25 mouse cellular contexts compared by ENCODE assay signal in the genomic region with DNA sequence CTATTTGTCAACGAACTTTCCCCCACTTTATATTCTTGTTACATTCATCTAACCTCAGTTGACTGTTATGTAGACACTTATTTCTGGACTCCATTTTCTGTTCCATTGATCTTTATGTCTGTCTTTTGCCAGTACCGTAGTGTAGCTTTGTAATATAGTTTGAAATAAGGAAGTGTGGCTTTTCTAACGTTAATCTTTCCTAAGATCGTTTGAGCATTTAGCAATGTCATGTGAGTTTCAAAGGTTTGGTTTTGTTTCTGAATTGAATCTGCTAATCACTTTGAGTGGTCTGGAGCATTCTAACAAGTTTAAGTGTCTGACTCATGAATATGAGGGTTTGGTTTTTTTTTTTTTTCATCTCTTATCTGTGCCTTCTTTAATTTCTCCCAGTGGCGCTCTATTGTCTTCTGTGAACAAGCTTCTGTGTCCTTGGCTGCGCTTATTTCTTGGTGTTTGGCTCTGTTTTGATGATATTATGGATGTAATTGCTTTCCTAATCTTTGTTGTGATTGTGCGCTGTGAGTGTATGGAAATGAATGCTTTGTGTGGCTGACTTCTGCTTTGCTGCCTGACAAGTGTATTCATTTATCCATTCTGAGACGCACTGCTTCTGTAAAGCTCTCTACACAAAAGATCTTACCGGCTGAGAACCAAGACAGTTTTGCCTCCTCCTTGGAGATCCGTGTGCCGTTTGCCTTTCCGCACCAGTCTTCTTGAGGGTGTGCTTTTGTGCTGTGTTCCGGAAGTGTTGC. TPM values are rescaled to one million over a fixed set of nuclear protein-coding genes. Genes with fewer than 3 reads are reported as not detected.
DNase-seq lines count a peak whose midpoint lies in the region; ATAC-seq and TF ChIP-seq lines count a peak whose summit lies in the region.
"Had no signal": no experiment of that assay in that cellular context is flagged by ENCODE, and none has a peak within 500 bp of the region (broad histone marks: within the 10 kb centered on the region; RNA-seq: fewer than 3 reads in every experiment).

No protein-coding gene starts in this region.

- no peak overlapping the region for H3K4me3 ChIP-seq in heart, embryonic 13.5 days
- H3K4me3 ChIP-seq in heart, embryonic 11.5 days (ENCODE audit: low read depth, low read length): no peak overlapping the region
- no peak overlapping the region for H3K4me3 ChIP-seq in CH12.LX (replicated peaks in 1 of 3; ENCODE audit: low read depth in 2 of 3, low read length in 2 of 3, poor library complexity in 1 of 3)
- H3K4me3 ChIP-seq: erythroblast, embryonic 14.5 days; forebrain, embryonic 13.5 days; hindbrain, embryonic 13.5 days; limb, embryonic 13.5 days; lung, embryonic 15.5 days; megakaryocyte, embryonic 14.5 days; midbrain, embryonic 12.5 days had no signal

- no peak for DNase-seq in CH12.LX (ENCODE audit: extremely low read depth)
- peak; percentile 28 for DNase-seq in MN1 (ENCODE audit: low spot score)
- DNase-seq in frontal cortex, postnatal 36 days (ENCODE audit: low spot score in 2 of 2): no peak
- DNase-seq: adrenal gland, postnatal 14 days; cerebellum, adult 18-20 months; cerebellum, postnatal 10 days; gastrocnemius, postnatal 14 days; heart, postnatal 36 days; kidney, adult 8-10 months; layer of hippocampus, adult 9-11 months had no signal

- dilution Hi-C loops in CH12.LX (cut with MboI; ENCODE audit: extremely low pct_ligation_motif_present, extremely low pct_unique_long_range_greater_than_20kb, low sequenced_read_pairs): no loop called here

- TF ChIP-seq RAD21 in CH12.LX (IDR thresholded peaks at IDR 0.05; ENCODE audit: low read depth, low read length): no peak

- H3K27me3 ChIP-seq in heart, embryonic 13.5 days (replicated peaks): no peaks in the 10 kb centered on the region
- H3K27me3 ChIP-seq in heart, embryonic 11.5 days (ENCODE audit: control insufficient read depth, insufficient read depth, low read length): no peaks in the 10 kb centered on the region
- H3K27me3 ChIP-seq in CH12.LX (replicated peaks): peaks cover 1% of the 10 kb centered on the region
- H3K27me3 ChIP-seq: lung, embryonic 15.5 days had no signal

- no peak for TF ChIP-seq EP300 in CH12.LX (IDR thresholded peaks at IDR 0.05; ENCODE audit: low read length)

- no peak for TF ChIP-seq CTCF in CH12.LX (conservative IDR thresholded peaks at IDR 0.05 in 1 of 2, IDR thresholded peaks at IDR 0.05 in 1 of 2; ENCODE audit: low read depth in 2 of 2, low read length in 2 of 2)

- WGBS in heart, embryonic 13.5 days: 76% methylated on average over 13 of the region's 13 CpGs
- 82% methylated on average over 13 of the region's 13 CpGs for WGBS in heart, embryonic 11.5 days (ENCODE audit: insufficient replicate concordance)

- peaks cover 1% of the 10 kb centered on the region; the same call in 1 of the 2 replicates for H3K36me3 ChIP-seq in heart, embryonic 13.5 days
- no peaks in the 10 kb centered on the region for H3K36me3 ChIP-seq in heart, embryonic 11.5 days (ENCODE audit: control insufficient read depth, insufficient read depth, low read length)
- H3K36me3 ChIP-seq in CH12.LX (replicated peaks in 1 of 2; ENCODE audit: control insufficient read depth in 1 of 2, insufficient read depth in 1 of 2, low read length in 1 of 2): no peaks in the 10 kb centered on the region
- H3K36me3 ChIP-seq: G1E; hindbrain, embryonic 13.5 days; limb, embryonic 13.5 days; lung, embryonic 15.5 days; midbrain, embryonic 12.5 days had no signal

- ATAC-seq in heart, embryonic 13.5 days (ENCODE audit: extremely low read depth, insufficient number of reproducible peaks, low FRiP score, low TSS enrichment): no peak
- no peak for ATAC-seq in heart, embryonic 11.5 days (replicated peaks; ENCODE audit: insufficient number of reproducible peaks, low FRiP score, low TSS enrichment)
- peak; percentile 80 for ATAC-seq in megakaryocyte progenitor cell, adult 5-6 weeks (replicated peaks; ENCODE audit: poor library complexity)
- ATAC-seq: forebrain, embryonic 13.5 days; intestine, embryonic 16.5 days had no signal

- in situ Hi-C loops in CH12.LX (cut with MboI; ENCODE audit: low pct_ligation_motif_present, low pct_unique_long_range_greater_than_20kb, low sequenced_read_pairs): no loop called here

- H3K9ac ChIP-seq in heart, embryonic 13.5 days: 0 out of 2 replicates have a peak overlapping the region, but pooled peaks have one; percentile 14
- no peak overlapping the region for H3K9ac ChIP-seq in heart, embryonic 11.5 days (ENCODE audit: low read depth, low read length)
- H3K9ac ChIP-seq in CH12.LX (ENCODE audit: insufficient read depth, low read depth): no peak overlapping the region
- H3K9ac ChIP-seq: forebrain, embryonic 13.5 days; hindbrain, embryonic 13.5 days; limb, embryonic 13.5 days; lung, embryonic 15.5 days; midbrain, embryonic 12.5 days had no signal

- TF ChIP-seq POLR2A in CH12.LX (IDR thresholded peaks at IDR 0.05; ENCODE audit: low read depth, low read length): no peak

- H3K4me2 ChIP-seq in heart, embryonic 13.5 days: no peak overlapping the region
- H3K4me2 ChIP-seq in heart, embryonic 11.5 days: no peak overlapping the region
- no peak overlapping the region for H3K4me2 ChIP-seq in CH12.LX (ENCODE audit: insufficient read depth, low read depth, poor library complexity, severe bottlenecking)
- H3K4me2 ChIP-seq: forebrain, embryonic 13.5 days; hindbrain, embryonic 13.5 days; limb, embryonic 13.5 days; liver, embryonic 11.5 days; lung, embryonic 15.5 days; midbrain, embryonic 12.5 days had no signal

- no peaks in the 10 kb centered on the region for H3K9me3 ChIP-seq in heart, embryonic 13.5 days
- no peaks in the 10 kb centered on the region for H3K9me3 ChIP-seq in heart, embryonic 11.5 days (replicated peaks; ENCODE audit: control insufficient read depth, low read length)
- H3K9me3 ChIP-seq in CH12.LX (replicated peaks; ENCODE audit: low read length): no peaks in the 10 kb centered on the region
- H3K9me3 ChIP-seq: forebrain, embryonic 13.5 days; G1E; hindbrain, embryonic 13.5 days; limb, embryonic 13.5 days; lung, embryonic 15.5 days; megakaryocyte, embryonic 14.5 days; midbrain, embryonic 12.5 days had no signal

- no peaks in the 10 kb centered on the region for H3K79me2 ChIP-seq in CH12.LX (replicated peaks; ENCODE audit: control insufficient read depth, extremely low read depth, insufficient read depth, poor library complexity, severe bottlenecking)

- H3K27ac ChIP-seq in heart, embryonic 13.5 days (replicated peaks): 0 out of 2 replicates have a peak overlapping the region, but pooled peaks have one; percentile 32
- no peak overlapping the region for H3K27ac ChIP-seq in heart, embryonic 11.5 days (ENCODE audit: low read depth, low read length)
- H3K27ac ChIP-seq in CH12.LX (ENCODE audit: insufficient read depth, low read depth): no peak overlapping the region
- H3K27ac ChIP-seq: forebrain, embryonic 13.5 days; hindbrain, embryonic 13.5 days; kidney, postnatal 0 days; limb, embryonic 13.5 days; lung, embryonic 15.5 days; midbrain, embryonic 12.5 days had no signal

- H3K4me1 ChIP-seq in heart, embryonic 13.5 days: peaks cover 79% of the 10 kb centered on the region
- H3K4me1 ChIP-seq in heart, embryonic 11.5 days (ENCODE audit: control insufficient read depth, insufficient read depth, low read length): peaks cover 40% of the 10 kb centered on the region
- H3K4me1 ChIP-seq in CH12.LX (ENCODE audit: control insufficient read depth in 1 of 2, insufficient read depth in 2 of 2): peaks cover 0 to 14% of the 10 kb centered on the region in 2 experiments; a peak in 3 of 4 replicates
- H3K4me1 ChIP-seq: hindbrain, embryonic 13.5 days; limb, embryonic 13.5 days; megakaryocyte, embryonic 14.5 days had no signal

TF ChIP-seq in CH12.LX, 34 proteins besides CTCF, POLR2A, EP300 and RAD21:
- TF ChIP-seq ZC3H11A (IDR thresholded peaks at IDR 0.05; ENCODE audit: low read depth, low read length) (no peak), ZNF384 (IDR thresholded peaks at IDR 0.05; ENCODE audit: low read depth, low read length) (peak; percentile 46)

RNA-seq across cellular contexts. Expression of gene Lpar3, which starts 8.0 kb away (rescaled TPM):
- 44.7 and 49.7 TPM in 2 replicates for polyA plus RNA-seq in heart, embryonic 13.5 days (2015; fragmentation: Nextera tagmentation; extraction: Ambion mirVana)
- polyA plus RNA-seq in heart, embryonic 11.5 days (2014; fragmentation: Nextera tagmentation; extraction: Ambion mirVana): 39.9 and 49.7 TPM in 2 replicates
- total RNA-seq in CH12.LX (2012; rRNA removed): not detected in 2 replicates
- not detected in 2 replicates for total RNA-seq in CH12.LX (2014; rRNA removed)
- polyA plus RNA-seq in CH12.LX (2012; ENCODE audit: insufficient read length, low read depth): not detected in 2 replicates
- total RNA-seq in megakaryocyte progenitor cell, adult 5-6 weeks (2015): not detected in 2 replicates
- not detected in 2 replicates for total RNA-seq in megakaryocyte progenitor cell, adult 5-6 weeks (2017)
- total RNA-seq: monocyte, adult 5-6 weeks had no signal
- polyA plus RNA-seq: G1E had no signal

Comparison
In these comparisons a context has a peak if more than half of its experiments do, and no peak if none do; other contexts are left out.
1. RNA of gene Lpar3, which starts 8.0 kb away (polyA plus RNA-seq): 44.7 to 49.7 TPM in heart, embryonic 13.5 days and 39.9 to 49.7 TPM in heart, embryonic 11.5 days; not detected in CH12.LX; every median in the first group is over 10 times any median in the second.